Mouse (Mus musculus) stomach, embryonic 15.5 days (tissue): ENCODE measurements around the gene Ano6. TPM values are rescaled to one million over a fixed set of nuclear protein-coding genes. Genes with fewer than 3 reads are reported as not detected.

Source experiments
- ATAC-seq: fragments of 200-750 bp; cut with Nextera tagmentation; 2 replicates; pipeline ENCODE4 v1.8.0; 2017; ENCODE audit warnings: low read depth, moderate number of reproducible peaks, moderate TSS enrichment; ENCODE audit not compliant: insufficient read depth, low FRiP score
- H3K27ac ChIP-seq: fragments of 300-500 bp; sonication (generic); 2 replicates; pipeline ENCODE4 v1.5.1; 2015; ENCODE audit warnings: mild to moderate bottlenecking, inconsistent platforms
- H3K27me3 ChIP-seq: fragments of 300-500 bp; sonication (generic); replicated peaks from 2 replicates; pipeline ENCODE4 v1.6.1; 2015; ENCODE audit warnings: inconsistent platforms
- H3K36me3 ChIP-seq: fragments of 300-500 bp; sonication (generic); 2 replicates; pipeline ENCODE4 v1.6.1; 2015; ENCODE audit warnings: inconsistent platforms
- H3K4me1 ChIP-seq: fragments of 300-500 bp; sonication (generic); 2 replicates; pipeline ENCODE4 v1.6.1; 2015; ENCODE audit warnings: inconsistent platforms
- H3K4me2 ChIP-seq: fragments of 300-500 bp; sonication (generic); 2 replicates; pipeline ENCODE4 v1.6.1; 2015; ENCODE audit warnings: mild to moderate bottlenecking, inconsistent platforms
- H3K4me3 ChIP-seq: fragments of 300-500 bp; sonication (generic); replicated peaks from 2 replicates; pipeline ENCODE4 v1.5.1; 2015; ENCODE audit warnings: inconsistent platforms
- H3K9ac ChIP-seq: fragments of 300-500 bp; sonication (generic); 2 replicates; pipeline ENCODE4 v1.6.1; 2015; ENCODE audit warnings: inconsistent platforms
- H3K9me3 ChIP-seq: fragments of 300-500 bp; sonication (generic); 2 replicates; pipeline ENCODE4 v1.6.1; 2016; ENCODE audit warnings: inconsistent platforms
- WGBS: fragments of 180-500 bp; shearing (Covaris S2); methylation state at CpG from one replicate; pipeline ENCODE4 v1.1.7; 2015; 5-methylcytosine and 5-hydroxymethylcytosine counted together
- polyA plus RNA-seq: library from polyadenylated mRNA; unstranded; fragments of >200 nt; fragmentation: Nextera tagmentation; extraction: Ambion mirVana; gene quantifications from 2 replicates; pipeline ENCODE4 v1.2.1, GENCODE M21; 2015

Ano6 gene
- polyA plus RNA-seq, 1 experiment from 2014 or later, result 37.8 TPM

- 94% methylated on average over 3 of the region's 3 CpGs for WGBS
- Histone ChIP-seq H3K4me1 (no peaks in the 10 kb centered on the region), H3K9ac (no peak overlapping the region), H3K36me3 (peaks cover 8% of the 10 kb centered on the region; the same call in 1 of the 2 replicates), H3K4me2 (no peak overlapping the region), H3K27me3 (no peaks in the 10 kb centered on the region), H3K27ac (no peak overlapping the region), H3K9me3 (no peaks in the 10 kb centered on the region), H3K4me3 (no peak overlapping the region)
- ATAC-seq, result no peak
These were observed 124.8 kb downstream of the Ano6 start for GRCm38 (mm10) chr15:95915477-95915876.

- Histone ChIP-seq H3K4me2 (no peak overlapping the region), H3K9me3 (no peaks in the 10 kb centered on the region), H3K4me1 (no peaks in the 10 kb centered on the region), H3K9ac (no peak overlapping the region), H3K27me3 (no peaks in the 10 kb centered on the region), H3K27ac (no peak overlapping the region), H3K36me3 (peaks cover 8% of the 10 kb centered on the region; the same call in 1 of the 2 replicates), H3K4me3 (no peak overlapping the region)
- ATAC-seq, result peak; percentile 73; the same call in 1 of the 2 replicates
- WGBS, result 84% methylated on average over 3 of the region's 3 CpGs
These were observed 126.7 kb downstream of the Ano6 start for GRCm38 (mm10) chr15:95917330-95917729.

GRCm38 (mm10) chr15:95920047-95920446 lies 129.4 kb downstream of the Ano6 start:
- Histone ChIP-seq H3K4me1 (no peaks in the 10 kb centered on the region), H3K36me3 (peaks cover 7% of the 10 kb centered on the region; the same call in 1 of the 2 replicates), H3K27ac (no peak overlapping the region), H3K9me3 (no peaks in the 10 kb centered on the region), H3K4me3 (no peak overlapping the region), H3K27me3 (no peaks in the 10 kb centered on the region), H3K4me2 (no peak overlapping the region), H3K9ac (no peak overlapping the region)
- WGBS, result 48% methylated on average over 9 of the region's 9 CpGs
- no peak for ATAC-seq

- 92% methylated on average over 3 of the region's 3 CpGs for WGBS
- Histone ChIP-seq H3K4me2 (no peak overlapping the region), H3K9me3 (no peaks in the 10 kb centered on the region), H3K27me3 (no peaks in the 10 kb centered on the region), H3K36me3 (no peaks in the 10 kb centered on the region; the same call in 1 of the 2 replicates), H3K9ac (no peak overlapping the region), H3K27ac (no peak overlapping the region), H3K4me1 (no peaks in the 10 kb centered on the region), H3K4me3 (no peak overlapping the region)
- no peak for ATAC-seq
These were observed 130.4 kb downstream of the Ano6 start for GRCm38 (mm10) chr15:95921072-95921471.

- WGBS, result 95% methylated on average over 4 of the region's 4 CpGs
- Histone ChIP-seq H3K36me3 (no peaks in the 10 kb centered on the region; the same call in 1 of the 2 replicates), H3K9me3 (no peaks in the 10 kb centered on the region), H3K4me3 (no peak overlapping the region), H3K27ac (no peak overlapping the region), H3K4me2 (no peak overlapping the region), H3K9ac (no peak overlapping the region), H3K4me1 (no peaks in the 10 kb centered on the region), H3K27me3 (no peaks in the 10 kb centered on the region)
- no peak for ATAC-seq
These were observed 131.0 kb downstream of the Ano6 start for GRCm38 (mm10) chr15:95921639-95922038.

- H3K27ac ChIP-seq, result no peak overlapping the region
- no peak overlapping the region for H3K4me2 ChIP-seq
- 88% methylated on average over 6 of the region's 6 CpGs for WGBS
- no peak overlapping the region for H3K4me3 ChIP-seq
- H3K36me3 ChIP-seq, result no peaks in the 10 kb centered on the region; the same call in 1 of the 2 replicates
- H3K9ac ChIP-seq, result no peak overlapping the region
- H3K27me3 ChIP-seq, result no peaks in the 10 kb centered on the region
- no peaks in the 10 kb centered on the region for H3K4me1 ChIP-seq
- ATAC-seq, result no peak
- no peaks in the 10 kb centered on the region for H3K9me3 ChIP-seq
These were observed 131.9 kb downstream of the Ano6 start for GRCm38 (mm10) chr15:95922558-95922957.

- Histone ChIP-seq H3K9ac (no peak overlapping the region), H3K4me3 (no peak overlapping the region), H3K4me1 (no peaks in the 10 kb centered on the region), H3K9me3 (no peaks in the 10 kb centered on the region), H3K27me3 (no peaks in the 10 kb centered on the region), H3K36me3 (no peaks in the 10 kb centered on the region), H3K27ac (no peak overlapping the region), H3K4me2 (no peak overlapping the region)
- 77% methylated on average over 8 of the region's 8 CpGs for WGBS
- no peak for ATAC-seq
These were observed 134.8 kb downstream of the Ano6 start for GRCm38 (mm10) chr15:95925334-95925986.

GRCm38 (mm10) chr15:95929087-95929486 lies 138.4 kb downstream of the Ano6 start:
- Histone ChIP-seq H3K9ac (no peak overlapping the region), H3K27ac (no peak overlapping the region), H3K27me3 (no peaks in the 10 kb centered on the region), H3K36me3 (no peaks in the 10 kb centered on the region), H3K4me1 (no peaks in the 10 kb centered on the region), H3K9me3 (no peaks in the 10 kb centered on the region), H3K4me2 (no peak overlapping the region), H3K4me3 (no peak overlapping the region)
- no peak for ATAC-seq
- WGBS, result 95% methylated on average over 6 of the region's 6 CpGs

GRCm38 (mm10) chr15:95931013-95931775 lies 140.6 kb downstream of the Ano6 start:
- no peak overlapping the region for H3K9ac ChIP-seq
- H3K27ac ChIP-seq, result peak overlapping the region; percentile 3; the same call in 1 of the 2 replicates
- H3K36me3 ChIP-seq, result no peaks in the 10 kb centered on the region
- WGBS, result 38% methylated on average over 16 of the region's 16 CpGs
- no peaks in the 10 kb centered on the region for H3K4me1 ChIP-seq
- H3K4me3 ChIP-seq, result no peak overlapping the region
- no peaks in the 10 kb centered on the region for H3K9me3 ChIP-seq
- H3K27me3 ChIP-seq, result no peaks in the 10 kb centered on the region
- ATAC-seq, result 0 out of 2 replicates have a peak, but pooled peaks have one; percentile 48
- H3K4me2 ChIP-seq, result no peak overlapping the region

- Histone ChIP-seq H3K36me3 (no peaks in the 10 kb centered on the region), H3K27me3 (no peaks in the 10 kb centered on the region), H3K4me1 (no peaks in the 10 kb centered on the region), H3K4me2 (no peak overlapping the region), H3K4me3 (no peak overlapping the region), H3K27ac (0 out of 2 replicates have a peak overlapping the region, but pooled peaks have one; percentile 5), H3K9ac (no peak overlapping the region), H3K9me3 (no peaks in the 10 kb centered on the region)
- ATAC-seq, result no peak
- WGBS, result 78% methylated on average over 5 of the region's 5 CpGs
These were observed 141.7 kb downstream of the Ano6 start for GRCm38 (mm10) chr15:95932358-95932757.

GRCm38 (mm10) chr15:95935141-95935540 lies 144.5 kb downstream of the Ano6 start:
- Histone ChIP-seq H3K9ac (no peak overlapping the region), H3K27ac (no peak overlapping the region), H3K4me3 (no peak overlapping the region), H3K27me3 (no peaks in the 10 kb centered on the region), H3K9me3 (no peaks in the 10 kb centered on the region), H3K36me3 (peaks cover 15% of the 10 kb centered on the region; the same call in 1 of the 2 replicates), H3K4me1 (no peaks in the 10 kb centered on the region), H3K4me2 (no peak overlapping the region)
- 77% methylated on average over 11 of the region's 11 CpGs for WGBS
- no peak for ATAC-seq

GRCm38 (mm10) chr15:95943470-95943869 lies 152.8 kb downstream of the Ano6 start:
- ATAC-seq, result 0 out of 2 replicates have a peak, but pooled peaks have one; percentile 47
- H3K9me3 ChIP-seq, result no peaks in the 10 kb centered on the region

More at GRCm38 (mm10) chr15:95943470-95943869, 152.8 kb downstream of the Ano6 start:
- no peak overlapping the region for H3K4me3 ChIP-seq
- peaks cover 25% of the 10 kb centered on the region; the same call in 1 of the 2 replicates for H3K36me3 ChIP-seq
- WGBS, result 60% methylated on average over 4 of the region's 4 CpGs
- H3K4me2 ChIP-seq, result no peak overlapping the region
- no peak overlapping the region for H3K9ac ChIP-seq
- H3K27ac ChIP-seq, result no peak overlapping the region
- H3K27me3 ChIP-seq, result no peaks in the 10 kb centered on the region
- H3K4me1 ChIP-seq, result no peaks in the 10 kb centered on the region
